Mouse (Mus musculus) lung, postnatal 0 days (tissue): ENCODE measurements at regions not wholly inside any gene's neighbourhood (a gene's known extent, or its start where the extent isn't known, plus 50 kb on each side); places are given as distances from the start of the nearest gene placed in this dataset.

Experiments used
- ATAC-seq: fragments of 200-750 bp; cut with Nextera tagmentation; 2 replicates; pipeline ENCODE4 v1.8.0; 2017; ENCODE audit warnings: moderate library complexity
- DNase-seq: peaks from one replicate; pipeline ENCODE4 v3.0.0-alpha.2; 2016; ENCODE audit warnings: low spot score
- H3K27ac ChIP-seq: fragments of 300-500 bp; sonication (generic); 2 replicates; pipeline ENCODE4 v1.5.1; 2014; ENCODE audit warnings: antibody characterized with exemption, mild to moderate bottlenecking, low read length, mixed read lengths
- H3K27me3 ChIP-seq: fragments of 300-500 bp; sonication (generic); replicated peaks from 2 replicates; pipeline ENCODE4 v1.6.1; 2014; ENCODE audit warnings: low read length, mixed read lengths; ENCODE audit not compliant: insufficient read depth
- H3K36me3 ChIP-seq: fragments of 300-500 bp; sonication (generic); 2 replicates; pipeline ENCODE4 v1.6.1; 2014; ENCODE audit warnings: low read length, mixed read lengths; ENCODE audit not compliant: insufficient read depth
- H3K4me1 ChIP-seq: fragments of 300-500 bp; sonication (generic); 2 replicates; pipeline ENCODE4 v1.6.1; 2014; ENCODE audit warnings: antibody characterized with exemption, low read depth, low read length, mixed read lengths; ENCODE audit not compliant: insufficient read depth
- H3K4me2 ChIP-seq: fragments of 300-500 bp; sonication (generic); replicated peaks from 2 replicates; pipeline ENCODE4 v1.6.1; 2014; ENCODE audit warnings: low read depth, mild to moderate bottlenecking, low read length, moderate library complexity, mixed read lengths
- H3K4me3 ChIP-seq: fragments of 300-500 bp; sonication (generic); 2 replicates; pipeline ENCODE4 v1.5.1; 2014; ENCODE audit warnings: low read depth, low read length
- H3K9ac ChIP-seq: fragments of 300-500 bp; sonication (generic); replicated peaks from 2 replicates; pipeline ENCODE4 v1.6.1; 2014; ENCODE audit warnings: low read depth, mild to moderate bottlenecking
- H3K9me3 ChIP-seq: fragments of 300-500 bp; sonication (generic); 2 replicates; pipeline ENCODE4 v1.6.1; 2016; ENCODE audit warnings: low read length, mixed read lengths
- CTCF ChIP-seq: IDR thresholded peaks from 2 replicates; pipeline ENCODE4 v1.5.1; 2016; ENCODE audit warnings: antibody characterized with exemption, mild to moderate bottlenecking
- EP300 ChIP-seq: IDR thresholded peaks from 2 replicates; pipeline ENCODE4 v1.6.1; 2016; ENCODE audit warnings: antibody characterized with exemption, mild to moderate bottlenecking, control low read depth
- WGBS: fragments of 180-500 bp; shearing (Covaris S2); extraction: QIAGEN DNeasy Blood & Tissue Kit; methylation state at CpG from one replicate; pipeline ENCODE4 v1.1.7; 2014; 5-methylcytosine and 5-hydroxymethylcytosine counted together

GRCm38 (mm10) chr6:133963264-133963663 lies 72.2 kb upstream of the Etv6 start:
- H3K36me3 ChIP-seq, result no peaks in the 10 kb centered on the region
- no peaks in the 10 kb centered on the region for H3K9me3 ChIP-seq
- no peak overlapping the region for H3K9ac ChIP-seq
- no peak overlapping the region for H3K27ac ChIP-seq
- DNase-seq (no peak), ATAC-seq (no peak)
- no peaks in the 10 kb centered on the region for H3K4me1 ChIP-seq
- WGBS, result 68% methylated on average over 6 of the region's 6 CpGs
- H3K27me3 ChIP-seq, result no peaks in the 10 kb centered on the region
- H3K4me2 ChIP-seq, result no peak overlapping the region
- TF ChIP-seq EP300, result no peak
- TF ChIP-seq CTCF, result no peak
- H3K4me3 ChIP-seq, result no peak overlapping the region

GRCm38 (mm10) chr6:133967286-133967685 lies 68.2 kb upstream of the Etv6 start:
- Histone ChIP-seq H3K9me3 (no peaks in the 10 kb centered on the region), H3K27me3 (no peaks in the 10 kb centered on the region), H3K9ac (no peak overlapping the region), H3K27ac (no peak overlapping the region), H3K36me3 (no peaks in the 10 kb centered on the region), H3K4me2 (no peak overlapping the region), H3K4me1 (no peaks in the 10 kb centered on the region), H3K4me3 (no peak overlapping the region)
- DNase-seq (no peak), ATAC-seq (no peak)
- TF ChIP-seq EP300 (no peak), CTCF (no peak)
- 82% methylated on average over 3 of the region's 3 CpGs for WGBS

GRCm38 (mm10) chr6:133972054-133972705 lies 63.3 kb upstream of the Etv6 start:
- Histone ChIP-seq H3K9me3 (no peaks in the 10 kb centered on the region), H3K4me3 (no peak overlapping the region), H3K4me1 (no peaks in the 10 kb centered on the region), H3K27me3 (no peaks in the 10 kb centered on the region), H3K36me3 (no peaks in the 10 kb centered on the region), H3K4me2 (no peak overlapping the region), H3K27ac (no peak overlapping the region), H3K9ac (no peak overlapping the region)
- 70% methylated on average over 6 of the region's 6 CpGs for WGBS
- no peak for ATAC-seq
- no peak for DNase-seq
- TF ChIP-seq EP300, result no peak
- TF ChIP-seq CTCF, result no peak

GRCm38 (mm10) chr6:133973205-133973838 lies 62.2 kb upstream of the Etv6 start:
- Histone ChIP-seq H3K9me3 (no peaks in the 10 kb centered on the region), H3K27ac (no peak overlapping the region), H3K36me3 (no peaks in the 10 kb centered on the region), H3K4me3 (no peak overlapping the region), H3K27me3 (no peaks in the 10 kb centered on the region), H3K4me2 (no peak overlapping the region), H3K9ac (no peak overlapping the region), H3K4me1 (no peaks in the 10 kb centered on the region)
- no peak for TF ChIP-seq EP300
- ATAC-seq (no peak), DNase-seq (no peak)
- 85% methylated on average over 7 of the region's 7 CpGs for WGBS

DNA sequence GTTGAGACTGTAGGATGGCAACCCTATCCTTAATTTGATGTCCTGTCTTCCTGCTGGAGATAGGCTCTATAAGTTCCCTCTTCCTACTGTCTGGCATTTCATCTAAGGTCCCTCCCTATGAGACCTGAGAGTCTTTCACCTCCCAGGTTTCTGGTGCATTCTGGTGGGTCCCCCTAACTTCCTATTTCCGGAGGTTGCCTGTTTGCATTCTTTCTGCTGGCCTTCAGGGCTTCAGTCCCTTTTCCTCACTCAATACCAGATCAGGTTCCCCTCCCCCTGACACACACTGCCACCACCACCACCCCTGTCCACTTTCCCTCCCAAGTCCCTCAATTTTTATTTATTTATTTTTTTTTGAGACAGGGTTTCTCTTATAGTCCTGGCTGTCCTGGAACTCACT lies 59.5 kb upstream of the Etv6 start:
- Histone ChIP-seq H3K4me3 (no peak overlapping the region), H3K9me3 (no peaks in the 10 kb centered on the region), H3K27me3 (no peaks in the 10 kb centered on the region), H3K36me3 (no peaks in the 10 kb centered on the region), H3K9ac (no peak overlapping the region), H3K4me1 (no peaks in the 10 kb centered on the region), H3K4me2 (no peak overlapping the region), H3K27ac (no peak overlapping the region)
- no peak for TF ChIP-seq EP300
- TF ChIP-seq CTCF, result no peak
- WGBS, result 70% methylated on average over 1 of the region's 1 CpGs
- DNase-seq, result no peak
- no peak for ATAC-seq

GRCm38 (mm10) chr6:133976854-133977253 lies 58.6 kb upstream of the Etv6 start:
- H3K4me2 ChIP-seq, result no peak overlapping the region
- 60% methylated on average over 6 of the region's 6 CpGs for WGBS
- no peak for ATAC-seq

More at GRCm38 (mm10) chr6:133976854-133977253, 58.6 kb upstream of the Etv6 start:
- no peak for TF ChIP-seq CTCF
- TF ChIP-seq EP300, result no peak
- Histone ChIP-seq H3K9ac (no peak overlapping the region), H3K4me1 (no peaks in the 10 kb centered on the region), H3K4me3 (no peak overlapping the region), H3K9me3 (no peaks in the 10 kb centered on the region), H3K27ac (no peak overlapping the region), H3K36me3 (no peaks in the 10 kb centered on the region), H3K27me3 (no peaks in the 10 kb centered on the region)
- DNase-seq, result no peak
